Mouse (Mus musculus): ENCODE data around the gene Rab25. TPM values are rescaled to one million over a fixed set of nuclear protein-coding genes. Genes with fewer than 3 reads are reported as not detected.

Rab25 gene
- polyA plus RNA-seq, 1 experiment from 2014 or later, result 79.5 TPM

GRCm38 (mm10) chr3:88575540-88575939 is 27.4 kb upstream of the Rab25 start, which contains the start of gene Ssr2:
TSS of gene Ssr2 (plus strand) at chr3:88575876.
- no peaks in the 10 kb centered on the region for H3K36me3 ChIP-seq (ENCODE audit: control insufficient read depth, insufficient read depth)
- no peak within 1 kb of the TSS for H3K9ac ChIP-seq (ENCODE audit: low read depth, low read length)
- 89% methylated on average over 3 of the region's 3 CpGs for WGBS
- no peak for TF ChIP-seq CTCF (IDR thresholded peaks at IDR 0.05; ENCODE audit: low read depth)
- H3K27ac ChIP-seq (ENCODE audit: low read depth, low read length), result no peak within 1 kb of the TSS
- no peaks in the 10 kb centered on the region for H3K9me3 ChIP-seq (ENCODE audit: control insufficient read depth)
- ATAC-seq, result no peak
- H3K4me1 ChIP-seq (replicated peaks; ENCODE audit: control insufficient read depth, insufficient read depth, low read length), result 0 out of 2 replicates have a peak, but pooled peaks cover 2% of the 10 kb centered on the region
- H3K4me3 ChIP-seq (ENCODE audit: low read depth, low read length), result no peak within 1 kb of the TSS
- H3K27me3 ChIP-seq (replicated peaks; ENCODE audit: control insufficient read depth, insufficient read depth, low read length), result no peaks in the 10 kb centered on the region
- H3K4me2 ChIP-seq (replicated peaks; ENCODE audit: low read depth), result no peak within 1 kb of the TSS

DNA sequence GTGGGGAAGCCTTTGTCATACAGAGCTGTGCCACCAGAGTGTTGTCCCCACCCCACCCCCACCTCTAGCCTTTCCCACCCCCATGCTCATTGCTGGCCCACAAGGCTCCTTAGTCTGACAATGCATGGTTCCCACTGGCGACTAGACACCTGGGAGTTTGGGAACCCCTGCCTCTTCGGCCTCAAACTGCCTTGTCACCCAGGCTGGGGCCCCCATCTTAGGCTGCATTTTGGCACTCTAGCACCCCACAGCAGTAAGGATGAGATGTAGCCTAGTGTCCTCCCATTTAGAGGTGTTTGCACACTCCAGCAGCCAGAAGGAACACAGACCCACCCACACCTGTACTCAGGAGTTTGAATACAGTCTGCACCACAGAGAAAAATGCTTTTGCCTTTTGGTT is 25.7 kb upstream of the Rab25 start:
- Histone ChIP-seq H3K36me3 (ENCODE audit: control insufficient read depth, insufficient read depth) (no peaks in the 10 kb centered on the region), H3K4me1 (replicated peaks; ENCODE audit: control insufficient read depth, insufficient read depth, low read length) (no peaks in the 10 kb centered on the region), H3K4me3 (ENCODE audit: low read depth, low read length) (no peak overlapping the region), H3K27me3 (replicated peaks; ENCODE audit: control insufficient read depth, insufficient read depth, low read length) (no peaks in the 10 kb centered on the region), H3K9me3 (ENCODE audit: control insufficient read depth) (no peaks in the 10 kb centered on the region), H3K4me2 (replicated peaks; ENCODE audit: low read depth) (no peak overlapping the region), H3K9ac (ENCODE audit: low read depth, low read length) (no peak overlapping the region), H3K27ac (ENCODE audit: low read depth, low read length) (no peak overlapping the region)
- WGBS, result 73% methylated on average over 2 of the region's 2 CpGs
- no peak for ATAC-seq
- no peak for TF ChIP-seq CTCF (IDR thresholded peaks at IDR 0.05; ENCODE audit: low read depth)

- Histone ChIP-seq H3K36me3 (ENCODE audit: control insufficient read depth, insufficient read depth) (peaks cover 10% of the 10 kb centered on the region), H3K9ac (ENCODE audit: low read depth, low read length) (no peak overlapping the region), H3K4me1 (replicated peaks; ENCODE audit: control insufficient read depth, insufficient read depth, low read length) (peaks cover 3% of the 10 kb centered on the region; the same call in 1 of the 2 replicates), H3K27me3 (replicated peaks; ENCODE audit: control insufficient read depth, insufficient read depth, low read length) (no peaks in the 10 kb centered on the region), H3K27ac (ENCODE audit: low read depth, low read length) (no peak overlapping the region), H3K4me3 (ENCODE audit: low read depth, low read length) (no peak overlapping the region), H3K9me3 (ENCODE audit: control insufficient read depth) (no peaks in the 10 kb centered on the region), H3K4me2 (replicated peaks; ENCODE audit: low read depth) (no peak overlapping the region)
- WGBS, result 72% methylated on average over 2 of the region's 2 CpGs
- no peak for TF ChIP-seq CTCF (IDR thresholded peaks at IDR 0.05; ENCODE audit: low read depth)
- ATAC-seq, result no peak
Observed at GRCm38 (mm10) chr3:88572835-88573234, 24.7 kb upstream of the Rab25 start.

- H3K27me3 ChIP-seq (replicated peaks; ENCODE audit: control insufficient read depth, insufficient read depth, low read length), result no peaks in the 10 kb centered on the region
- H3K9me3 ChIP-seq (ENCODE audit: control insufficient read depth), result no peaks in the 10 kb centered on the region
- ATAC-seq, result no peak
- H3K4me2 ChIP-seq (replicated peaks; ENCODE audit: low read depth), result no peak overlapping the region
- WGBS, result 68% methylated on average over 1 of the region's 1 CpGs
- H3K27ac ChIP-seq (ENCODE audit: low read depth, low read length), result no peak overlapping the region
- H3K4me3 ChIP-seq (ENCODE audit: low read depth, low read length), result no peak overlapping the region
- no peak for TF ChIP-seq CTCF (IDR thresholded peaks at IDR 0.05; ENCODE audit: low read depth)
- H3K4me1 ChIP-seq (replicated peaks; ENCODE audit: control insufficient read depth, insufficient read depth, low read length), result peaks cover 3% of the 10 kb centered on the region; the same call in 1 of the 2 replicates
- peaks cover 13% of the 10 kb centered on the region for H3K36me3 ChIP-seq (ENCODE audit: control insufficient read depth, insufficient read depth)
- no peak overlapping the region for H3K9ac ChIP-seq (ENCODE audit: low read depth, low read length)
Observed at GRCm38 (mm10) chr3:88571856-88572255, 23.8 kb upstream of the Rab25 start.

- Histone ChIP-seq H3K27me3 (replicated peaks; ENCODE audit: control insufficient read depth, insufficient read depth, low read length) (no peaks in the 10 kb centered on the region), H3K4me1 (replicated peaks; ENCODE audit: control insufficient read depth, insufficient read depth, low read length) (peaks cover 3% of the 10 kb centered on the region; the same call in 1 of the 2 replicates), H3K9ac (ENCODE audit: low read depth, low read length) (no peak overlapping the region), H3K36me3 (ENCODE audit: control insufficient read depth, insufficient read depth) (peaks cover 28% of the 10 kb centered on the region), H3K4me2 (replicated peaks; ENCODE audit: low read depth) (no peak overlapping the region), H3K27ac (ENCODE audit: low read depth, low read length) (no peak overlapping the region), H3K4me3 (ENCODE audit: low read depth, low read length) (no peak overlapping the region), H3K9me3 (ENCODE audit: control insufficient read depth) (no peaks in the 10 kb centered on the region)
- WGBS, result 91% methylated on average over 10 of the region's 10 CpGs
- TF ChIP-seq CTCF (IDR thresholded peaks at IDR 0.05; ENCODE audit: low read depth), result no peak
- ATAC-seq, result no peak
Observed at GRCm38 (mm10) chr3:88570341-88570740, 22.2 kb upstream of the Rab25 start.

GRCm38 (mm10) chr3:88569694-88570093 is 21.6 kb upstream of the Rab25 start:
- 90% methylated on average over 5 of the region's 5 CpGs for WGBS
- H3K4me3 ChIP-seq (ENCODE audit: low read depth, low read length), result no peak overlapping the region
- H3K9me3 ChIP-seq (ENCODE audit: control insufficient read depth), result no peaks in the 10 kb centered on the region
- ATAC-seq, result no peak
- peaks cover 35% of the 10 kb centered on the region for H3K36me3 ChIP-seq (ENCODE audit: control insufficient read depth, insufficient read depth)
- H3K4me1 ChIP-seq (replicated peaks; ENCODE audit: control insufficient read depth, insufficient read depth, low read length), result peaks cover 3% of the 10 kb centered on the region; the same call in 1 of the 2 replicates
- H3K27me3 ChIP-seq (replicated peaks; ENCODE audit: control insufficient read depth, insufficient read depth, low read length), result no peaks in the 10 kb centered on the region
- no peak overlapping the region for H3K4me2 ChIP-seq (replicated peaks; ENCODE audit: low read depth)
- H3K9ac ChIP-seq (ENCODE audit: low read depth, low read length), result no peak overlapping the region
- TF ChIP-seq CTCF (IDR thresholded peaks at IDR 0.05; ENCODE audit: low read depth), result no peak
- H3K27ac ChIP-seq (ENCODE audit: low read depth, low read length), result peak overlapping the region; percentile 91

GRCm38 (mm10) chr3:88569093-88569492 is 21.0 kb upstream of the Rab25 start:
- Histone ChIP-seq H3K4me3 (ENCODE audit: low read depth, low read length) (no peak overlapping the region), H3K27ac (ENCODE audit: low read depth, low read length) (peak overlapping the region; percentile 91), H3K4me1 (replicated peaks; ENCODE audit: control insufficient read depth, insufficient read depth, low read length) (peaks cover 3% of the 10 kb centered on the region; the same call in 1 of the 2 replicates), H3K9me3 (ENCODE audit: control insufficient read depth) (no peaks in the 10 kb centered on the region), H3K27me3 (replicated peaks; ENCODE audit: control insufficient read depth, insufficient read depth, low read length) (no peaks in the 10 kb centered on the region), H3K36me3 (ENCODE audit: control insufficient read depth, insufficient read depth) (peaks cover 41% of the 10 kb centered on the region), H3K4me2 (replicated peaks; ENCODE audit: low read depth) (0 out of 2 replicates have a peak overlapping the region, but pooled peaks have one; percentile 13), H3K9ac (ENCODE audit: low read depth, low read length) (no peak overlapping the region)
- 46% methylated on average over 2 of the region's 2 CpGs for WGBS
- no peak for TF ChIP-seq CTCF (IDR thresholded peaks at IDR 0.05; ENCODE audit: low read depth)
- peak; percentile 86 for ATAC-seq

All from intestine, postnatal 0 days (tissue).